Mouse (Mus musculus): ENCODE results near the gene Pdzd2. TPM values are rescaled to one million over a fixed set of nuclear protein-coding genes. Genes with fewer than 3 reads are reported as not detected.
A peak's percentile ranks its signal among the peaks of the same experiment; 100 is the strongest.

The Pdzd2 gene
- polyA plus RNA-seq, 1 experiment, result 9.3 TPM

GRCm38 (mm10) chr15:12490527-12490926, 249.2 kb downstream of the Pdzd2 start:
- H3K36me3 ChIP-seq (ENCODE audit: control insufficient read depth, insufficient read depth, low read length), result no peaks in the 10 kb centered on the region
- peaks cover 7% of the 10 kb centered on the region for H3K4me1 ChIP-seq (ENCODE audit: control insufficient read depth, insufficient read depth, low read length)
- TF ChIP-seq POLR2A (IDR thresholded peaks at IDR 0.05; ENCODE audit: control insufficient read depth, low read depth, low read length), result no peak; the same call in 1 of the 2 replicates
- TF ChIP-seq CTCF (IDR thresholded peaks at IDR 0.05; ENCODE audit: control insufficient read depth, insufficient read depth, insufficient replicate concordance, low read depth, low read length), result no peak
- H3K27ac ChIP-seq (ENCODE audit: control insufficient read depth, insufficient read depth, low read depth, low read length), result peak overlapping the region; percentile 44
- H3K27me3 ChIP-seq (ENCODE audit: control insufficient read depth, insufficient read depth, low read length), result no peaks in the 10 kb centered on the region
- H3K4me3 ChIP-seq (ENCODE audit: control insufficient read depth, low read depth, low read length), result peak overlapping the region; percentile 20; the same call in 1 of the 2 replicates

- Histone ChIP-seq H3K4me3 (ENCODE audit: control insufficient read depth, low read depth, low read length) (no peak overlapping the region), H3K4me1 (ENCODE audit: control insufficient read depth, insufficient read depth, low read length) (peaks cover 7% of the 10 kb centered on the region), H3K36me3 (ENCODE audit: control insufficient read depth, insufficient read depth, low read length) (no peaks in the 10 kb centered on the region), H3K27ac (ENCODE audit: control insufficient read depth, insufficient read depth, low read depth, low read length) (no peak overlapping the region), H3K27me3 (ENCODE audit: control insufficient read depth, insufficient read depth, low read length) (no peaks in the 10 kb centered on the region)
- TF ChIP-seq POLR2A (IDR thresholded peaks at IDR 0.05; ENCODE audit: control insufficient read depth, low read depth, low read length) (no peak), CTCF (IDR thresholded peaks at IDR 0.05; ENCODE audit: control insufficient read depth, insufficient read depth, insufficient replicate concordance, low read depth, low read length) (no peak)
Measured at GRCm38 (mm10) chr15:12488316-12488715, 251.4 kb downstream of the Pdzd2 start.

GRCm38 (mm10) chr15:12481261-12481660, 258.5 kb downstream of the Pdzd2 start:
- no peak overlapping the region for H3K27ac ChIP-seq (ENCODE audit: control insufficient read depth, insufficient read depth, low read depth, low read length)
- H3K4me1 ChIP-seq (ENCODE audit: control insufficient read depth, insufficient read depth, low read length), result peaks cover 4% of the 10 kb centered on the region
- no peak overlapping the region for H3K4me3 ChIP-seq (ENCODE audit: control insufficient read depth, low read depth, low read length)
- H3K27me3 ChIP-seq (ENCODE audit: control insufficient read depth, insufficient read depth, low read length), result no peaks in the 10 kb centered on the region
- no peaks in the 10 kb centered on the region for H3K36me3 ChIP-seq (ENCODE audit: control insufficient read depth, insufficient read depth, low read length)
- TF ChIP-seq POLR2A (IDR thresholded peaks at IDR 0.05; ENCODE audit: control insufficient read depth, low read depth, low read length) (no peak), CTCF (IDR thresholded peaks at IDR 0.05; ENCODE audit: control insufficient read depth, insufficient read depth, insufficient replicate concordance, low read depth, low read length) (no peak)

- Histone ChIP-seq H3K4me1 (ENCODE audit: control insufficient read depth, insufficient read depth, low read length) (peaks cover 4% of the 10 kb centered on the region), H3K4me3 (ENCODE audit: control insufficient read depth, low read depth, low read length) (no peak overlapping the region), H3K36me3 (ENCODE audit: control insufficient read depth, insufficient read depth, low read length) (no peaks in the 10 kb centered on the region), H3K27ac (ENCODE audit: control insufficient read depth, insufficient read depth, low read depth, low read length) (no peak overlapping the region), H3K27me3 (ENCODE audit: control insufficient read depth, insufficient read depth, low read length) (no peaks in the 10 kb centered on the region)
- TF ChIP-seq CTCF (IDR thresholded peaks at IDR 0.05; ENCODE audit: control insufficient read depth, insufficient read depth, insufficient replicate concordance, low read depth, low read length) (no peak), POLR2A (IDR thresholded peaks at IDR 0.05; ENCODE audit: control insufficient read depth, low read depth, low read length) (no peak)
Measured at GRCm38 (mm10) chr15:12480369-12480768, 259.4 kb downstream of the Pdzd2 start.

GRCm38 (mm10) chr15:12479326-12479725, 260.4 kb downstream of the Pdzd2 start:
- Histone ChIP-seq H3K4me1 (ENCODE audit: control insufficient read depth, insufficient read depth, low read length) (peaks cover 4% of the 10 kb centered on the region), H3K27ac (ENCODE audit: control insufficient read depth, insufficient read depth, low read depth, low read length) (no peak overlapping the region), H3K36me3 (ENCODE audit: control insufficient read depth, insufficient read depth, low read length) (no peaks in the 10 kb centered on the region), H3K27me3 (ENCODE audit: control insufficient read depth, insufficient read depth, low read length) (no peaks in the 10 kb centered on the region), H3K4me3 (ENCODE audit: control insufficient read depth, low read depth, low read length) (no peak overlapping the region)
- no peak for TF ChIP-seq POLR2A (IDR thresholded peaks at IDR 0.05; ENCODE audit: control insufficient read depth, low read depth, low read length)
- TF ChIP-seq CTCF (IDR thresholded peaks at IDR 0.05; ENCODE audit: control insufficient read depth, insufficient read depth, insufficient replicate concordance, low read depth, low read length), result no peak

- TF ChIP-seq CTCF (IDR thresholded peaks at IDR 0.05; ENCODE audit: control insufficient read depth, insufficient read depth, insufficient replicate concordance, low read depth, low read length) (no peak), POLR2A (IDR thresholded peaks at IDR 0.05; ENCODE audit: control insufficient read depth, low read depth, low read length) (no peak)
- Histone ChIP-seq H3K27ac (ENCODE audit: control insufficient read depth, insufficient read depth, low read depth, low read length) (no peak overlapping the region), H3K36me3 (ENCODE audit: control insufficient read depth, insufficient read depth, low read length) (no peaks in the 10 kb centered on the region)
Measured at GRCm38 (mm10) chr15:12473596-12473995, 266.1 kb downstream of the Pdzd2 start.

GRCm38 (mm10) chr15:12472646-12473045, 267.1 kb downstream of the Pdzd2 start:
- H3K4me3 ChIP-seq (ENCODE audit: control insufficient read depth, low read depth, low read length), result no peak overlapping the region
- no peaks in the 10 kb centered on the region for H3K27me3 ChIP-seq (ENCODE audit: control insufficient read depth, insufficient read depth, low read length)
- no peak overlapping the region for H3K27ac ChIP-seq (ENCODE audit: control insufficient read depth, insufficient read depth, low read depth, low read length)
- no peaks in the 10 kb centered on the region for H3K4me1 ChIP-seq (ENCODE audit: control insufficient read depth, insufficient read depth, low read length)
- no peaks in the 10 kb centered on the region for H3K36me3 ChIP-seq (ENCODE audit: control insufficient read depth, insufficient read depth, low read length)
- no peak for TF ChIP-seq POLR2A (IDR thresholded peaks at IDR 0.05; ENCODE audit: control insufficient read depth, low read depth, low read length)
- no peak for TF ChIP-seq CTCF (IDR thresholded peaks at IDR 0.05; ENCODE audit: control insufficient read depth, insufficient read depth, insufficient replicate concordance, low read depth, low read length)

More at GRCm38 (mm10) chr15:12473596-12473995, 266.1 kb downstream of the Pdzd2 start:
- Histone ChIP-seq H3K27me3 (ENCODE audit: control insufficient read depth, insufficient read depth, low read length) (no peaks in the 10 kb centered on the region), H3K4me1 (ENCODE audit: control insufficient read depth, insufficient read depth, low read length) (no peaks in the 10 kb centered on the region), H3K4me3 (ENCODE audit: control insufficient read depth, low read depth, low read length) (no peak overlapping the region)

All from testis, adult 2 months (tissue).